Mouse (Mus musculus) telencephalon, adult 2 months (tissue): ENCODE data around the gene Sigmar1.
"Not testable (repeated sequence)": the region's sequence is repeated elsewhere in the genome, so short reads cannot be mapped to it uniquely, and the experiment has no call there.

ENCODE experiments used
- DNase-seq: peaks from one replicate; pipeline ENCODE4 v3.0.0-alpha.2; 2011; ENCODE audit warnings: low read depth, low spot score

Gene Sigmar1

DNA sequence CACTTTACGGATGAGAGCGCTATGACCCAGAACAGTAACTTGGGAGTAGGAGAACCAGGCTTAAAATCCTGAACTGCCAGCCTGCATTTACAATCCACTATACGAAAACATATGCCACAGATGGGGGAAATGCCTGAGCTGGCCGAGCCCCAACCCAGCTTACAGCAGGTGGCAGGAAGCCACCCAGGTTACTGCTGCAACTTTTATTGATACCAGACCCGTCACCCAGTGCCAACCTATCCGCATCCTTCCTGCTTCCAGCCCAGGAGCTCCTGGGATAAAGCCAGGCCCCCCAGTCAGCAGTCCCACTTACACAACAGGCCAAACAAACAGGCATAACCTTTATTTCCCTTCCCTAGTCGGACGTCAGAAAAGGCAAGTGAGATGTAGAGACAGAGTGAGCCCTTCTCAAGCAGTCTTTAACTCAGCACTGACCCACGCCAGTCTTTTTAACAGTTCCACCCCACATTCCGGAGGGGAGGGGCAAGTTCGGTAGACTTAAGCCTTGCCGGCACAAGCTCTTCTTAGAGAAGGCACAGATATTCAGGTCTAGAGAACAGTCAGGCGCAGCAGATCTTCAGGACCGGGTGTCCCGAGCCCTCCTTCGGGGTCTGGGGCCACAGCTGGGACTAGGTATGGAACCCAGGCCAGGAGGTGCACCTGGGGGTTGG is 44.1 kb downstream of the Sigmar1 start:
- no peak for DNase-seq

- no peak for DNase-seq
Measured at GRCm38 (mm10) chr4:41710229-41710628, 45.7 kb downstream of the Sigmar1 start.

- no peak for DNase-seq
Measured at GRCm38 (mm10) chr4:41708192-41708745, 47.7 kb downstream of the Sigmar1 start.

- peak; percentile 79 for DNase-seq
Measured at GRCm38 (mm10) chr4:41707011-41707535, 48.9 kb downstream of the Sigmar1 start.

DNA sequence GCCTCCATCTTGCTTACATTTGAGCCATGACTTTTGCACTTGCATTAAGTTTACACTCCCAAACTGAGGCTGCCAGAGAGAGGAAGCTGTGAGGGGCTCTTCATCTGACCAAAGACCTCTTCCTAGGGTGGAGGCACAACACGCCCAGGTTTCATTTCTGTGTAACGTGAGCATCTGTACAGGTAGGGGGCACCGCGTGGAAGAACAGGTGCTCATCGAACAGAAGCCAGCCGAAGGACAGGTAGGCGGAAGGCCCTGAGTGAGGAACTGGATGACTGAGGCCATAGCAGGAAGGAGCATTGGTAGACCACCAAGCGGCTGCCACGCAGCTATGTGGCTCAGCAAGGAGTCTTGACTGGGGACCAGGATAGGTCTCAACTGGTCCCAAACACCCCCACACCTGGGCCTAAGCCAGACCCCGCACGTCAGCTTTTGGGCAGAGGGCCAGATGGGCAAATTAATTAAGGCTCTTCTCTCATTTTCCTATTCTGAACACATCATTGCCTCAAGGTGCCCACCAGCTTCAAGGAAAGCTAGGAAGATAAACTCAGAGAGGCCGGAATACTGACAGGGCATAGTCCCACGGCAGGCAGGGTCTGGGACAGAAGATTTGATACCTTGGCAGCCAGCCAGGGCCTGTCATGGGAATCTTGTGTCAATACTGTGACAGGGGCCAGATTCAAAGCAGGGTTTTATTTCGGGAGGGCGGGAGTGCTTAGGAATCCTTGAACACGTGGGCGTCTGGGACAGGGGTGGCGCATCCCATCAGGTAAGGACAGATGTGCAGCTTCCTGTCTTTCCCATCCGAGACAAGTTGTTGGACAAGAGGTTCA is 49.8 kb downstream of the Sigmar1 start:
- DNase-seq: no peak

DNA sequence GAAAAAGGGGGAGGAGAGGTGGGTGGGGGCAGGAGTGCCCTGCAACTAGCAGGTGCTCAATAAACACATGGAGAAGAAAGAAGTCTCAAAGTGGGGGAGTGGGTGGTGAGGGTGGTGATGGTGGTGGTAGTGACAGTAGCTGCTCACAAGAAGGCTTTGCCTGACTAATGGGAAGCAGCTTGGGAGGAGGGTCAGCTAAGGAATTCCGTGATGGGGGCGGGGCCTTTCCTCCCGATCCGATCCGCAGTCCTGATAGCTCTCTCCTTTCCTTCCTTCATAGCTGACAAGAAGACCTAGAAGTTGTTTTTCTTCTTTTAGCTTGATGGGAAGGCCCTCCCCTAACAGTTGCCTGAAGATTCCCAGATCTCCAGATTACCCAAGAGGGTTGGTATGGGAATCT is 51.3 kb downstream of the Sigmar1 start:
- no peak for DNase-seq

GRCm38 (mm10) chr4:41702226-41702625 is 53.7 kb downstream of the Sigmar1 start:
- not testable (repeated sequence) for DNase-seq

DNA sequence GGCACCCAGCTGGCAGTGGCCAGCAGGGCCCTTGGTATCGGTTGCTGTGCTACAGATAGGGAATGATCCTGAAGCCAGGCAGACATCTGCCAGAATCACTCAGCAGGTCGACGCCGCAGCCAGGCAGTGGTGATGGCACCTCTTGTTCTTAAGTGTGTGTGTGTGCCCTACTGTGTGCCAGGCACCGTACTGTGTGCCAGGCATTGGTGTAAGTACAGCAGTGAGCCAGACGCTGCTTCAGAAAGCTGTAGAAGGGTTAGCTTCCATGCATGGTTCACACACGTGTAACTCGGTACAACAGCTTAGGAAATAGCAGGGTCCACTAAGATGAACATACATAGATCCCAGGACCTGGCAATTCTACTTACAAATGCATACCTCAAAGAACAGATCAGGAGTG is 55.7 kb downstream of the Sigmar1 start:
- DNase-seq: not testable (repeated sequence)

GRCm38 (mm10) chr4:41699783-41700182 is 56.2 kb downstream of the Sigmar1 start, which contains the start of gene Il11ra1:
TSS of gene Il11ra1 (plus strand) at chr4:41699989.
- not testable (repeated sequence) for DNase-seq

- DNase-seq: not testable (repeated sequence)
Measured at GRCm38 (mm10) chr4:41698421-41699016, 57.4 kb downstream of the Sigmar1 start.

DNA sequence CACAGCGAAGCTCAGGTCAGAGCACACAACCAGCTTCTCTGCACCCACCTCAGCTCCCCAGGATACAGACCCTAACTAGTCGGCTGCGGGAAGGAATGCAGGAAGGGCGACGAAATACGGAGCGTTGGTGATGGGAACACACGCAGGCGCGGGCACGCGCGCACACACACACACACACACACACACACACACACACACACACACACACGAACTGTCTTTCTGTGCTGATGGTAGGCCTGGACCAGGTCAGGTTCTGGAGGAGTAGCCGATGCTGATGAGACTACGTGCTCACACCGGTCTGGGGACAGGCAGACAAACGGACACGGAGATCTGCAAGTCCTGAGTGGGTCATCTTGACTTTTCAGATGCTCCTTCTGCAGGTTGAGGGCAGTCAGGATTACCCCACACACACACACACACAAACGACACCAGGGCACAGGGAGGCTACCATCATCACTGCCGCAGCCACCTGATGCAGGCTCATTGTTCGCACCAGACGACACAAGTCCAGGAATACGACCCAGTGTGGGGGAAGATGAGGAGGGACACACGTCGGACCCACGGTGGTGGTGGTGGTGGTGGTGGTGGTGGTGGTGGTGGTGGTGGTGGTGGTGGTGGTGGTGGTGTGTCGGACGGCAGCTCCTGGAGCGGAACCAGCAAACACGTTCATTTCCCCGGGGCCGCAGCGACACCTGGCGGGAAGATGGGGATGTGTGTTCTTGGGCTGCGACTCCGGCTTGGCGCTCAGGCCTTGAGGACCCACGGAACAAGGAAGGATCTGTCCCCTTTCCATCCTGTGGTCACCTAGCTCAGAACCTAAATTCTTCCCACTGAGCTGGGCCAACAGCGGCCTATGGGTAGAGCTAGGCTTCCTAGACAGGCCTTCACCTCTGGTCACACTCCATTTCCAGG is 58.8 kb downstream of the Sigmar1 start, which contains the start of gene Cntfr:
Cntfr (minus strand) TSS at position 160 of the 912 bp plus-strand sequence.
- DNase-seq: not testable (repeated sequence)

GRCm38 (mm10) chr4:41696452-41696851 is 59.5 kb downstream of the Sigmar1 start:
- not testable (repeated sequence) for DNase-seq

- DNase-seq: not testable (repeated sequence)
Measured at GRCm38 (mm10) chr4:41695800-41696199, 60.2 kb downstream of the Sigmar1 start.

GRCm38 (mm10) chr4:41693511-41693910 is 62.4 kb downstream of the Sigmar1 start:
- not testable (repeated sequence) for DNase-seq

- DNase-seq: not testable (repeated sequence)
Measured at GRCm38 (mm10) chr4:41690014-41690413, 65.9 kb downstream of the Sigmar1 start.

DNA sequence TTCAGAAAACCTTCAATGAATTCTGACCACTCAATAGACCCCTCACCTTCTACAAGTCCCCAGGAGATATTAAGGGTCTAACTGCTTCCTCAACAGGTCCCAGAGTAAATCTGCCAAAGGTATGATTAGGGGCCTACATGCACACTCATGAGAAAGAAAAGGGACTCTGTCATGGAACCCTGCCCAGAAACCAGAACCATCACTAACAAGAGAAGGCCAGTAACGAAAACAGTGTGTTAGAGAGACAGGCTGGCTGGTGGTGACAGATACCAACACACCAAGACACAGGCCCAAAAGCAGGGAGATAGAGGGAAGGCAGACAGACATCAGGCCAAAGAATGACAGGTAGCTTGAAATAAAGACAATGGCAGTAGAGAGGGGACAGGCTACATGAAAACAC is 67.4 kb downstream of the Sigmar1 start:
- DNase-seq: not testable (repeated sequence)
